ENCODE assay signal across 8 mouse cellular contexts in the genomic region with DNA sequence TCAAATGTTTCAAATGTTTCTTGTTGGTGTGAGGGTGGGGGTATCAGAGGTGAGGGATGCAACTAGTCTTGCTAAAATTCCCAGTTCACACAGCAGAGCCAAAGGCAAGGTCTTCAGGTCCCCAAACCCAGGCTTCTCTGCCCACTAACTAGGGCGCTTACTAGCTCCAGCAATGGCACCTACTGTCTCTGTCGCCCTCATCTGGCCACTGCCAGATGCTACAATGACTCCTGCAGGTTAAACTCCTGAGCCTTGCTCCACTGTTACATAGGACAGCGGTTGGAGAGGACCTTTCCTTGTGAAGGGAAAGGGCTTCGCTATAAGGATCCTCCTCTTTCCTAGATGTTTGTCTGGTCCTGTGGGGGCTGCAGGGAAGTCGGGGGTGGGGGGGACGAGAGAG. TPM values are rescaled to one million over a fixed set of nuclear protein-coding genes. Genes with fewer than 3 reads are reported as not detected.
DNase-seq lines count a peak whose midpoint lies in the region; ATAC-seq and TF ChIP-seq lines count a peak whose summit lies in the region.

No protein-coding gene starts in this region.

- no peak for TF ChIP-seq POLR2A in embryonic fibroblast, embryonic 13.5 days (IDR thresholded peaks at IDR 0.05; ENCODE audit: low read depth, low read length)
- TF ChIP-seq POLR2A in lung, adult 2 months (IDR thresholded peaks at IDR 0.05; ENCODE audit: borderline replicate concordance, extremely low read depth, low read depth, low read length): no peak

- WGBS in kidney, embryonic 16.5 days: 12% methylated on average over 6 of the region's 6 CpGs
- 17% methylated on average over 6 of the region's 6 CpGs for WGBS in lung, adult 2 months

- no peak overlapping the region for H3K9ac ChIP-seq in kidney, embryonic 16.5 days (replicated peaks; ENCODE audit: low read length)

- DNase-seq in spleen, adult 18-20 months: peak; percentile 58 to 78
- no peak for DNase-seq in spleen, adult 12 weeks (ENCODE audit: low spot score)
- peak; percentile 71 for DNase-seq in adrenal gland, adult 2 months
- peak; percentile 75 for DNase-seq in lung, adult 2 months
- peak; percentile 49 for DNase-seq in right cerebral cortex, postnatal 25 days

- H3K27ac ChIP-seq in embryonic fibroblast, embryonic 13.5 days (ENCODE audit: insufficient read depth, low read length): no peak overlapping the region
- no peak overlapping the region for H3K27ac ChIP-seq in kidney, embryonic 16.5 days (ENCODE audit: low read length)

- H3K36me3 ChIP-seq in kidney, embryonic 16.5 days (ENCODE audit: insufficient read depth, low read length): no peaks in the 10 kb centered on the region

- H3K27me3 ChIP-seq in kidney, embryonic 16.5 days (ENCODE audit: insufficient read depth, low read length): no peaks in the 10 kb centered on the region

- H3K4me2 ChIP-seq in kidney, embryonic 16.5 days (replicated peaks; ENCODE audit: low read depth, low read length): no peak overlapping the region

- no peaks in the 10 kb centered on the region for H3K4me1 ChIP-seq in embryonic fibroblast, embryonic 13.5 days (ENCODE audit: control insufficient read depth, insufficient read depth, low read length)
- peaks cover 7% of the 10 kb centered on the region for H3K4me1 ChIP-seq in kidney, embryonic 16.5 days (ENCODE audit: insufficient read depth, low read length)
- peaks cover 5% of the 10 kb centered on the region; the same call in 1 of the 2 replicates for H3K4me1 ChIP-seq in lung, adult 2 months (ENCODE audit: control insufficient read depth, insufficient read depth, low read length)

- peak; percentile 88 for TF ChIP-seq CTCF in embryonic fibroblast, embryonic 13.5 days (IDR thresholded peaks at IDR 0.05; ENCODE audit: borderline replicate concordance, insufficient read depth, low read length)
- TF ChIP-seq CTCF in lung, adult 2 months (IDR thresholded peaks at IDR 0.05; ENCODE audit: insufficient read depth, low read length): peak; percentile 99

- ATAC-seq in kidney, embryonic 16.5 days (ENCODE audit: low FRiP score, low TSS enrichment): peak; percentile 47
- no peak for ATAC-seq in erythroblast, adult 5-6 weeks (replicated peaks; ENCODE audit: low FRiP score, poor library complexity, severe bottlenecking)

- H3K9me3 ChIP-seq in kidney, embryonic 16.5 days (ENCODE audit: low read length): no peaks in the 10 kb centered on the region

- H3K4me3 ChIP-seq in embryonic fibroblast, embryonic 13.5 days (ENCODE audit: insufficient read depth, low read length): no peak overlapping the region
- no peak overlapping the region for H3K4me3 ChIP-seq in kidney, embryonic 16.5 days (ENCODE audit: low read length)
- no peak overlapping the region for H3K4me3 ChIP-seq in lung, adult 2 months (replicated peaks; ENCODE audit: extremely low read depth, low read depth, low read length)

RNA-seq across cellular contexts. Expression of a gene that starts 2.1 kb away (rescaled TPM):
- under 1 TPM; 0.40 to 0.55 TPM for total RNA-seq in adrenal gland, adult 2 months (2021)
- 0.85 and 1.0 TPM in 2 replicates for polyA plus RNA-seq in adrenal gland, adult 2 months (2012; rRNA removed)
- not detected in 2 replicates for polyA plus RNA-seq in embryonic fibroblast, embryonic 13.5 days (2011; ENCODE audit: insufficient read length, low read depth, missing spikeins)
- 1.7 and 3.1 TPM in 2 replicates for polyA plus RNA-seq in kidney, embryonic 16.5 days (2015; fragmentation: Nextera tagmentation; extraction: Ambion mirVana)
- polyA plus RNA-seq in lung, adult 2 months (2012; rRNA removed): 3.2 and 4.4 TPM in 2 replicates
- total RNA-seq in erythroblast, adult 5-6 weeks (2015; ENCODE audit: low replicate concordance): 0.58 and 1.5 TPM in 2 replicates
- 1.5 and 3.2 TPM in 2 replicates for total RNA-seq in erythroblast, adult 5-6 weeks (2017; ENCODE audit: low replicate concordance)

RNA-seq across cellular contexts. Expression of a gene that starts 17.8 kb away (rescaled TPM):
- total RNA-seq in adrenal gland, adult 2 months (2021): 1 to 10 TPM; 1.8 to 9.8 TPM
- 2.2 and 3.2 TPM in 2 replicates for polyA plus RNA-seq in adrenal gland, adult 2 months (2012; rRNA removed)
- polyA plus RNA-seq in embryonic fibroblast, embryonic 13.5 days (2011; ENCODE audit: insufficient read length, low read depth, missing spikeins): 4.2 and 6.7 TPM in 2 replicates
- 7.4 and 7.7 TPM in 2 replicates for polyA plus RNA-seq in kidney, embryonic 16.5 days (2015; fragmentation: Nextera tagmentation; extraction: Ambion mirVana)
- polyA plus RNA-seq in lung, adult 2 months (2012; rRNA removed): 8.7 and 9.3 TPM in 2 replicates
- not detected in 2 replicates for total RNA-seq in erythroblast, adult 5-6 weeks (2015; ENCODE audit: low replicate concordance)
- 0.77 TPM in 1 of 2 replicates, not detected in the other for total RNA-seq in erythroblast, adult 5-6 weeks (2017; ENCODE audit: low replicate concordance)

RNA-seq across cellular contexts. Expression of a gene that starts 40.1 kb away (rescaled TPM):
- total RNA-seq in adrenal gland, adult 2 months (2021): 10 to 100 TPM in 1 of 2 experiments, 1 to 10 TPM in 1; 7.2 to 11.6 TPM
- 11.3 and 11.9 TPM in 2 replicates for polyA plus RNA-seq in adrenal gland, adult 2 months (2012; rRNA removed)
- 0.30 TPM in 1 of 2 replicates, not detected in the other for polyA plus RNA-seq in embryonic fibroblast, embryonic 13.5 days (2011; ENCODE audit: insufficient read length, low read depth, missing spikeins)
- 5.4 and 5.9 TPM in 2 replicates for polyA plus RNA-seq in kidney, embryonic 16.5 days (2015; fragmentation: Nextera tagmentation; extraction: Ambion mirVana)
- 253 and 256 TPM in 2 replicates for polyA plus RNA-seq in lung, adult 2 months (2012; rRNA removed)
- total RNA-seq in erythroblast, adult 5-6 weeks (2015; ENCODE audit: low replicate concordance): 27.0 and 30.7 TPM in 2 replicates
- 22.7 and 25.3 TPM in 2 replicates for total RNA-seq in erythroblast, adult 5-6 weeks (2017; ENCODE audit: low replicate concordance)

RNA-seq across cellular contexts. Expression of a gene that starts 46.6 kb away (rescaled TPM):
- 1 to 10 TPM; 9.4 to 9.5 TPM for total RNA-seq in adrenal gland, adult 2 months (2021)
- 1.6 and 1.7 TPM in 2 replicates for polyA plus RNA-seq in adrenal gland, adult 2 months (2012; rRNA removed)
- 10.2 and 11.1 TPM in 2 replicates for polyA plus RNA-seq in embryonic fibroblast, embryonic 13.5 days (2011; ENCODE audit: insufficient read length, low read depth, missing spikeins)
- polyA plus RNA-seq in kidney, embryonic 16.5 days (2015; fragmentation: Nextera tagmentation; extraction: Ambion mirVana): 11.1 and 12.7 TPM in 2 replicates
- polyA plus RNA-seq in lung, adult 2 months (2012; rRNA removed): 1.7 and 3.6 TPM in 2 replicates
- total RNA-seq in erythroblast, adult 5-6 weeks (2015; ENCODE audit: low replicate concordance): 3.7 and 5.0 TPM in 2 replicates
- 7.3 and 11.2 TPM in 2 replicates for total RNA-seq in erythroblast, adult 5-6 weeks (2017; ENCODE audit: low replicate concordance)

Comparison
In these comparisons a context has a peak if more than half of its experiments do, and no peak if none do; other contexts are left out.
1. RNA of a gene that starts 40.1 kb away (polyA plus RNA-seq): 253 to 256 TPM in lung, adult 2 months; 11.3 to 11.9 TPM in adrenal gland, adult 2 months, 5.4 to 5.9 TPM in kidney, embryonic 16.5 days and 0.30 TPM in embryonic fibroblast, embryonic 13.5 days; every median in the first group is over 10 times any median in the second.